Mouse (Mus musculus) lung, adult 2 months (tissue): ENCODE results near the gene Gm11567.

Source experiments
- CTCF ChIP-seq: fragments of 200-500 bp; IDR thresholded peaks from 2 replicates; pipeline ENCODE4 v1.5.1; 2011; ENCODE audit warnings: mild to moderate bottlenecking, low read length, control low read depth; ENCODE audit not compliant: insufficient read depth
- POLR2A ChIP-seq: fragments of 200-500 bp; IDR thresholded peaks from 2 replicates; pipeline ENCODE4 v1.6.1; 2011; ENCODE audit warnings: low read depth, mild to moderate bottlenecking, control low read depth, low read length, borderline replicate concordance; ENCODE audit errors: extremely low read depth

GRCm38 (mm10) chr11:99907620-99908019 lies 28.6 kb downstream of the Gm11567 start, which contains the start of gene Krtap31-1:
- TF ChIP-seq CTCF, result no peak
- no peak for TF ChIP-seq POLR2A
